Mouse (Mus musculus) cerebellum, adult 2 months (tissue): ENCODE data around the gene Pde3b.

ENCODE experiments used
- CTCF ChIP-seq: fragments of 200-500 bp; IDR thresholded peaks from 2 replicates; pipeline ENCODE4 v1.5.1; 2011; ENCODE audit warnings: low read depth, mild to moderate bottlenecking, control low read depth, low read length, moderate library complexity, borderline replicate concordance; ENCODE audit not compliant: insufficient read depth
- POLR2A ChIP-seq: fragments of 200-500 bp; IDR thresholded peaks from 2 replicates; pipeline ENCODE4 v1.6.1; 2011; ENCODE audit warnings: low read length, control low read depth, borderline replicate concordance; ENCODE audit not compliant: insufficient read depth

GRCm38 (mm10) chr7:114478901-114479300, 63.8 kb downstream of the Pde3b start:
- no peak for TF ChIP-seq CTCF
- TF ChIP-seq POLR2A: no peak
